Mouse (Mus musculus) cortical plate, adult 2 months (tissue): ENCODE data around the gene Smim4.

Experiments
- CTCF ChIP-seq: fragments of 200-500 bp; IDR thresholded peaks from 2 replicates; pipeline ENCODE4 v1.5.1; 2011; ENCODE audit warnings: mild to moderate bottlenecking, control low read depth, low read length; ENCODE audit not compliant: insufficient read depth; ENCODE audit errors: extremely low read depth
- POLR2A ChIP-seq: fragments of 200-500 bp; IDR thresholded peaks from 2 replicates; pipeline ENCODE4 v1.6.1; 2011; ENCODE audit warnings: mild to moderate bottlenecking, low read length, control low read depth; ENCODE audit not compliant: insufficient read depth; ENCODE audit errors: extremely low read depth

DNA sequence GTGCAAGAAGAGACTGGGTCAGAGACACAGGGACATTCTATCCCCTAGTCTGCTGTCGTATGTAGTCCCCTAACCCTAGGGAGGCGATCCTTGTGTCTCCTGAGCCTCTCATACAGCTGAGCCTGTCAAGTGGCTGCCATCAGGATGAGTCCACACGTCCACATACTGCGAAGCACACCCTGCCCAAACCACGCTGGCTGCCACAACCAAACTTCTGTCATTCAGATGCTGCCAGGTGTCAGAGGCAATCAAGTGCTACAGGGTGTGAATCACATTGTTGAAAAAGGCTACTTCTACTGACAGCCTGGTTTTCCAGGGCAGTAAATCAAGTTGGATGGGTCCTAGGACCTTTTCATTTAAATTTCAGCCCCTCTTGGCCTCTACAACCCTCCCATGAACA, 49.0 kb upstream of the Smim4 start:
- TF ChIP-seq POLR2A (no peak), CTCF (no peak)
